Mouse (Mus musculus) intestine, embryonic 14.5 days (tissue): Measurements from ENCODE around the gene Selplg. TPM values are rescaled to one million over a fixed set of nuclear protein-coding genes. Genes with fewer than 3 reads are reported as not detected.

Experiments
- ATAC-seq: fragments of 200-750 bp; cut with Nextera tagmentation; replicated peaks from 2 replicates; pipeline ENCODE4 v1.8.0; 2017; ENCODE audit warnings: low read depth, moderate number of reproducible peaks, moderate TSS enrichment, moderate library complexity; ENCODE audit not compliant: low FRiP score, low TSS enrichment
- DNase-seq: peaks from one replicate; pipeline ENCODE4 v3.0.0-alpha.2; 2018; ENCODE audit warnings: low spot score
- H3K27ac ChIP-seq: fragments of 300-500 bp; sonication (generic); 2 replicates; pipeline ENCODE4 v1.5.1; 2014; ENCODE audit warnings: low read depth, mild to moderate bottlenecking, control low read depth
- H3K27me3 ChIP-seq: fragments of 300-500 bp; sonication (generic); replicated peaks from 2 replicates; pipeline ENCODE4 v1.6.1; 2014; ENCODE audit warnings: low read length, control low read depth; ENCODE audit not compliant: control insufficient read depth, insufficient read depth
- H3K36me3 ChIP-seq: fragments of 300-500 bp; sonication (generic); 2 replicates; pipeline ENCODE4 v1.6.1; 2014; ENCODE audit warnings: low read length, control low read depth; ENCODE audit not compliant: control insufficient read depth, insufficient read depth
- H3K4me1 ChIP-seq: fragments of 300-500 bp; sonication (generic); replicated peaks from 2 replicates; pipeline ENCODE4 v1.6.1; 2014; ENCODE audit warnings: low read length, control low read depth, mixed read lengths; ENCODE audit not compliant: control insufficient read depth, insufficient read depth
- H3K4me2 ChIP-seq: fragments of 300-500 bp; sonication (generic); 2 replicates; pipeline ENCODE4 v1.6.1; 2014; ENCODE audit warnings: low read length
- H3K4me3 ChIP-seq: fragments of 300-500 bp; sonication (generic); 2 replicates; pipeline ENCODE4 v1.5.1; 2014; ENCODE audit warnings: low read depth, low read length, control low read depth, mixed read lengths
- H3K9ac ChIP-seq: fragments of 300-500 bp; sonication (generic); 2 replicates; pipeline ENCODE4 v1.6.1; 2014; ENCODE audit warnings: mild to moderate bottlenecking, low read length
- H3K9me3 ChIP-seq: fragments of 300-500 bp; sonication (generic); 2 replicates; pipeline ENCODE4 v1.6.1; 2016; ENCODE audit warnings: low read length, control low read depth; ENCODE audit not compliant: control insufficient read depth
- WGBS: fragments of 180-500 bp; shearing (Covaris S2); extraction: QIAGEN DNeasy Blood & Tissue Kit; methylation state at CpG from one replicate; pipeline ENCODE4 v1.1.7; 2014; 5-methylcytosine and 5-hydroxymethylcytosine counted together
- polyA plus RNA-seq: library from polyadenylated mRNA; unstranded; fragments of >200 nt; fragmentation: Nextera tagmentation; extraction: Ambion mirVana; gene quantifications from 2 replicates; pipeline ENCODE4 v1.2.1, GENCODE M21; 2014

The Selplg gene
- polyA plus RNA-seq, 1 experiment from 2014 or later: 4.0 TPM

GRCm38 (mm10) chr5:113836961-113837360, 4.5 kb upstream of the Selplg start:
- peaks cover 10% of the 10 kb centered on the region for H3K36me3 ChIP-seq
- no peak overlapping the region for H3K9ac ChIP-seq
- 80% methylated on average over 10 of the region's 10 CpGs for WGBS
- H3K4me3 ChIP-seq: no peak overlapping the region
- no peak overlapping the region for H3K27ac ChIP-seq
- DNase-seq: no peak
- H3K27me3 ChIP-seq: no peaks in the 10 kb centered on the region
- no peak overlapping the region for H3K4me2 ChIP-seq
- no peaks in the 10 kb centered on the region for H3K9me3 ChIP-seq
- peaks cover 4% of the 10 kb centered on the region; the same call in 1 of the 2 replicates for H3K4me1 ChIP-seq
- no peak for ATAC-seq

- Histone ChIP-seq H3K27me3 (no peaks in the 10 kb centered on the region), H3K9me3 (no peaks in the 10 kb centered on the region), H3K9ac (no peak overlapping the region), H3K36me3 (no peaks in the 10 kb centered on the region), H3K4me2 (no peak overlapping the region), H3K27ac (no peak overlapping the region), H3K4me1 (no peaks in the 10 kb centered on the region), H3K4me3 (no peak overlapping the region)
- DNase-seq: no peak
- ATAC-seq: no peak
- WGBS: 61% methylated on average over 16 of the region's 16 CpGs
These were observed 988 bp upstream of the Selplg start for GRCm38 (mm10) chr5:113833316-113833947.

GRCm38 (mm10) chr5:113831741-113832140, 703 bp downstream of the Selplg start:
- Histone ChIP-seq H3K4me2 (no peak overlapping the region), H3K4me1 (no peaks in the 10 kb centered on the region), H3K4me3 (no peak overlapping the region), H3K9me3 (no peaks in the 10 kb centered on the region), H3K27ac (no peak overlapping the region), H3K27me3 (no peaks in the 10 kb centered on the region), H3K9ac (no peak overlapping the region), H3K36me3 (no peaks in the 10 kb centered on the region)
- no peak for ATAC-seq
- WGBS: 42% methylated on average over 3 of the region's 3 CpGs
- DNase-seq: no peak

GRCm38 (mm10) chr5:113830796-113831195, 1.6 kb downstream of the Selplg start:
- H3K9me3 ChIP-seq: no peaks in the 10 kb centered on the region
- no peak for ATAC-seq
- H3K4me3 ChIP-seq: no peak overlapping the region
- H3K4me1 ChIP-seq: no peaks in the 10 kb centered on the region
- H3K27ac ChIP-seq: no peak overlapping the region
- no peaks in the 10 kb centered on the region for H3K27me3 ChIP-seq
- no peak for DNase-seq
- 90% methylated on average over 5 of the region's 5 CpGs for WGBS
- H3K36me3 ChIP-seq: no peaks in the 10 kb centered on the region
- no peak overlapping the region for H3K4me2 ChIP-seq
- no peak overlapping the region for H3K9ac ChIP-seq

- WGBS: 61% methylated on average over 10 of the region's 10 CpGs
- ATAC-seq: no peak
These were observed 2.2 kb downstream of the Selplg start for GRCm38 (mm10) chr5:113830292-113830643.

GRCm38 (mm10) chr5:113829566-113830291, 2.7 kb downstream of the Selplg start:
- no peaks in the 10 kb centered on the region for H3K27me3 ChIP-seq
- ATAC-seq (no peak), DNase-seq (no peak)
- H3K9me3 ChIP-seq: no peaks in the 10 kb centered on the region
- 73% methylated on average over 7 of the region's 7 CpGs for whole genome bisulfite sequencing
- H3K27ac ChIP-seq: no peak overlapping the region
- no peak overlapping the region for H3K4me3 ChIP-seq
- no peak overlapping the region for H3K4me2 ChIP-seq
- H3K36me3 ChIP-seq: no peaks in the 10 kb centered on the region
- H3K9ac ChIP-seq: no peak overlapping the region
- no peaks in the 10 kb centered on the region for H3K4me1 ChIP-seq

More at GRCm38 (mm10) chr5:113830292-113830643, 2.2 kb downstream of the Selplg start:
- Histone ChIP-seq H3K27ac (no peak overlapping the region), H3K9me3 (no peaks in the 10 kb centered on the region), H3K36me3 (no peaks in the 10 kb centered on the region), H3K4me2 (no peak overlapping the region), H3K4me3 (no peak overlapping the region), H3K27me3 (no peaks in the 10 kb centered on the region), H3K4me1 (no peaks in the 10 kb centered on the region), H3K9ac (no peak overlapping the region)
- no peak for DNase-seq

- Histone ChIP-seq H3K9me3 (no peaks in the 10 kb centered on the region), H3K4me3 (no peak overlapping the region), H3K36me3 (no peaks in the 10 kb centered on the region), H3K27ac (no peak overlapping the region), H3K4me1 (no peaks in the 10 kb centered on the region), H3K27me3 (no peaks in the 10 kb centered on the region), H3K9ac (no peak overlapping the region), H3K4me2 (no peak overlapping the region)
- DNase-seq (no peak), ATAC-seq (0 out of 2 replicates have a peak, but pooled peaks have one; percentile 42)
- WGBS: 44% methylated on average over 7 of the region's 7 CpGs
These were observed 4.0 kb downstream of the Selplg start for GRCm38 (mm10) chr5:113828481-113828880.

GRCm38 (mm10) chr5:113827991-113828411, 4.4 kb downstream of the Selplg start:
- Histone ChIP-seq H3K9me3 (no peaks in the 10 kb centered on the region), H3K36me3 (no peaks in the 10 kb centered on the region), H3K27ac (no peak overlapping the region), H3K4me3 (no peak overlapping the region), H3K4me2 (no peak overlapping the region), H3K27me3 (no peaks in the 10 kb centered on the region), H3K9ac (no peak overlapping the region), H3K4me1 (no peaks in the 10 kb centered on the region)
- ATAC-seq (no peak), DNase-seq (no peak)
- WGBS: 41% methylated on average over 4 of the region's 4 CpGs

GRCm38 (mm10) chr5:113826619-113827018, 5.8 kb downstream of the Selplg start:
- no peaks in the 10 kb centered on the region for H3K27me3 ChIP-seq
- H3K9me3 ChIP-seq: no peaks in the 10 kb centered on the region
- H3K4me2 ChIP-seq: no peak overlapping the region
- H3K4me1 ChIP-seq: no peaks in the 10 kb centered on the region
- H3K4me3 ChIP-seq: no peak overlapping the region
- DNase-seq (no peak), ATAC-seq (no peak)
- WGBS: 83% methylated on average over 4 of the region's 4 CpGs
- no peak overlapping the region for H3K27ac ChIP-seq
- no peaks in the 10 kb centered on the region for H3K36me3 ChIP-seq
- no peak overlapping the region for H3K9ac ChIP-seq
